Mouse (Mus musculus) forebrain, embryonic 13.5 days (tissue): ENCODE results near the gene Zfp213. TPM values are rescaled to one million over a fixed set of nuclear protein-coding genes. Genes with fewer than 3 reads are reported as not detected.
A peak's percentile ranks its signal among the peaks of the same experiment; 100 is the strongest.
"Not testable (repeated sequence)": the region's sequence is repeated elsewhere in the genome, so short reads cannot be mapped to it uniquely, and the experiment has no call there.

Source experiments
- ATAC-seq: fragments of 200-750 bp; cut with Nextera tagmentation; 2 replicates; pipeline ENCODE4 v1.8.0; 2017
- H3K27ac ChIP-seq: fragments of 300-500 bp; sonication (generic); 2 replicates; pipeline ENCODE4 v1.5.1; 2015; ENCODE audit warnings: inconsistent platforms, mild to moderate bottlenecking, moderate library complexity
- H3K27me3 ChIP-seq: fragments of 300-500 bp; sonication (generic); 2 replicates; pipeline ENCODE4 v1.6.1; 2015; ENCODE audit warnings: mild to moderate bottlenecking, inconsistent platforms
- H3K36me3 ChIP-seq: fragments of 300-500 bp; sonication (generic); 2 replicates; pipeline ENCODE4 v1.6.1; 2015; ENCODE audit warnings: mild to moderate bottlenecking, inconsistent platforms; ENCODE audit not compliant: poor library complexity, severe bottlenecking
- H3K4me1 ChIP-seq: fragments of 300-500 bp; sonication (generic); 2 replicates; pipeline ENCODE4 v1.6.1; 2015; ENCODE audit warnings: inconsistent platforms
- H3K4me2 ChIP-seq: fragments of 300-500 bp; sonication (generic); 2 replicates; pipeline ENCODE4 v1.6.1; 2015; ENCODE audit warnings: inconsistent platforms, mild to moderate bottlenecking, moderate library complexity
- H3K4me3 ChIP-seq: fragments of 300-500 bp; sonication (generic); 2 replicates; pipeline ENCODE4 v1.5.1; 2015; ENCODE audit warnings: mild to moderate bottlenecking, inconsistent platforms
- H3K9ac ChIP-seq: fragments of 300-500 bp; sonication (generic); 2 replicates; pipeline ENCODE4 v1.6.1; 2015; ENCODE audit warnings: mild to moderate bottlenecking, inconsistent platforms
- H3K9me3 ChIP-seq: fragments of 300-500 bp; sonication (generic); replicated peaks from 2 replicates; pipeline ENCODE4 v1.6.1; 2016; ENCODE audit warnings: inconsistent platforms
- WGBS: fragments of 180-500 bp; shearing (Covaris S2); methylation state at CpG from one replicate; pipeline ENCODE4 v1.1.7; 2015; 5-methylcytosine and 5-hydroxymethylcytosine counted together
- polyA plus RNA-seq: library from polyadenylated mRNA; unstranded; fragments of >200 nt; fragmentation: Nextera tagmentation; extraction: Ambion mirVana; gene quantifications from 2 replicates; pipeline ENCODE4 v1.2.1, GENCODE M21; 2015

The Zfp213 gene
- polyA plus RNA-seq, 1 experiment from 2014 or later = 20.7 TPM

GRCm38 (mm10) chr17:23542004-23542720 is 21.9 kb downstream of the Zfp213 start:
- Histone ChIP-seq H3K4me3 (peak overlapping the region; percentile 19), H3K9ac (0 out of 2 replicates have a peak overlapping the region, but pooled peaks have one; percentile 30)

GRCm38 (mm10) chr17:23540605-23541475 is 23.2 kb downstream of the Zfp213 start:
- no peak overlapping the region for H3K27ac ChIP-seq
- peaks cover 53% of the 10 kb centered on the region for H3K27me3 ChIP-seq
- WGBS = 8% methylated on average over 31 of the region's 31 CpGs
- peaks cover 22% of the 10 kb centered on the region for H3K4me1 ChIP-seq
- H3K9me3 ChIP-seq = no peaks in the 10 kb centered on the region
- peak overlapping the region; percentile 22; the same call in 1 of the 2 replicates for H3K4me2 ChIP-seq
- H3K36me3 ChIP-seq = no peaks in the 10 kb centered on the region
- no peak overlapping the region for H3K4me3 ChIP-seq
- no peak overlapping the region for H3K9ac ChIP-seq
- peak; percentile 14; the same call in 1 of the 2 replicates for ATAC-seq

More at GRCm38 (mm10) chr17:23542004-23542720, 21.9 kb downstream of the Zfp213 start:
- WGBS = 14% methylated on average over 12 of the region's 12 CpGs
- no peaks in the 10 kb centered on the region for H3K36me3 ChIP-seq
- H3K9me3 ChIP-seq = no peaks in the 10 kb centered on the region
- H3K27ac ChIP-seq = no peak overlapping the region
- H3K4me2 ChIP-seq = peak overlapping the region; percentile 48
- peaks cover 22% of the 10 kb centered on the region for H3K4me1 ChIP-seq
- peaks cover 48% of the 10 kb centered on the region for H3K27me3 ChIP-seq
- ATAC-seq = no peak

GRCm38 (mm10) chr17:23540106-23540505 is 23.9 kb downstream of the Zfp213 start:
- Histone ChIP-seq H3K36me3 (no peaks in the 10 kb centered on the region), H3K9ac (no peak overlapping the region), H3K9me3 (no peaks in the 10 kb centered on the region), H3K4me3 (no peak overlapping the region), H3K27ac (no peak overlapping the region), H3K4me2 (0 out of 2 replicates have a peak overlapping the region, but pooled peaks have one; percentile 22), H3K4me1 (peaks cover 22% of the 10 kb centered on the region), H3K27me3 (peaks cover 52% of the 10 kb centered on the region)
- no peak for ATAC-seq
- WGBS = 33% methylated on average over 3 of the region's 3 CpGs

GRCm38 (mm10) chr17:23539608-23540007 is 24.4 kb downstream of the Zfp213 start:
- Histone ChIP-seq H3K4me1 (peaks cover 22% of the 10 kb centered on the region), H3K36me3 (no peaks in the 10 kb centered on the region), H3K27me3 (peaks cover 56% of the 10 kb centered on the region), H3K9ac (no peak overlapping the region), H3K9me3 (no peaks in the 10 kb centered on the region), H3K4me3 (no peak overlapping the region), H3K27ac (no peak overlapping the region), H3K4me2 (no peak overlapping the region)
- no peak for ATAC-seq
- WGBS = 91% methylated on average over 5 of the region's 5 CpGs

- Histone ChIP-seq H3K27me3 (peaks cover 62% of the 10 kb centered on the region), H3K27ac (no peak overlapping the region), H3K9me3 (no peaks in the 10 kb centered on the region), H3K4me2 (peak overlapping the region; percentile 50), H3K9ac (peak overlapping the region; percentile 40; the same call in 1 of the 2 replicates), H3K4me3 (peak overlapping the region; percentile 27), H3K4me1 (peaks cover 22% of the 10 kb centered on the region), H3K36me3 (no peaks in the 10 kb centered on the region)
- 11% methylated on average over 21 of the region's 21 CpGs for WGBS
- no peak for ATAC-seq
Observed at GRCm38 (mm10) chr17:23538299-23539015, 25.6 kb downstream of the Zfp213 start.

GRCm38 (mm10) chr17:23537554-23538255 is 26.3 kb downstream of the Zfp213 start:
- ATAC-seq = no peak
- H3K9ac ChIP-seq = peak overlapping the region; percentile 40; the same call in 1 of the 2 replicates
- no peaks in the 10 kb centered on the region for H3K9me3 ChIP-seq
- peaks cover 20% of the 10 kb centered on the region for H3K4me1 ChIP-seq
- peak overlapping the region; percentile 50 for H3K4me2 ChIP-seq
- no peak overlapping the region for H3K27ac ChIP-seq
- H3K4me3 ChIP-seq = peak overlapping the region; percentile 27
- H3K36me3 ChIP-seq = no peaks in the 10 kb centered on the region
- 4% methylated on average over 27 of the region's 27 CpGs for WGBS
- H3K27me3 ChIP-seq = peaks cover 62% of the 10 kb centered on the region

- not testable (repeated sequence) for H3K36me3 ChIP-seq, H3K9ac ChIP-seq, H3K9me3 ChIP-seq, H3K27ac ChIP-seq, H3K4me3 ChIP-seq, ATAC-seq
- peaks cover 12% of the 10 kb centered on the region for H3K4me1 ChIP-seq
- 2% methylated on average over 13 of the region's 29 CpGs for WGBS
- peaks cover 51% of the 10 kb centered on the region for H3K27me3 ChIP-seq
- 0 out of 2 replicates have a peak overlapping the region, but pooled peaks have one; percentile 7 for H3K4me2 ChIP-seq
Observed at GRCm38 (mm10) chr17:23535046-23535788, 28.8 kb downstream of the Zfp213 start.

GRCm38 (mm10) chr17:23533591-23534490 is 30.2 kb downstream of the Zfp213 start:
- H3K4me1 ChIP-seq = peaks cover 12% of the 10 kb centered on the region
- H3K4me3 ChIP-seq, H3K36me3 ChIP-seq, H3K27ac ChIP-seq, H3K9me3 ChIP-seq, ATAC-seq, H3K9ac ChIP-seq, H3K4me2 ChIP-seq: not testable (repeated sequence)
- 4% methylated on average over 11 of the region's 23 CpGs for WGBS
- peaks cover 38% of the 10 kb centered on the region for H3K27me3 ChIP-seq

- H3K36me3 ChIP-seq, H3K4me3 ChIP-seq, H3K27ac ChIP-seq, H3K4me2 ChIP-seq, H3K9me3 ChIP-seq, ATAC-seq, H3K9ac ChIP-seq, H3K4me1 ChIP-seq: not testable (repeated sequence)
- H3K27me3 ChIP-seq = peaks cover 16% of the 10 kb centered on the region
- WGBS = 23% methylated on average over 1 of the region's 1 CpGs
Observed at GRCm38 (mm10) chr17:23531408-23531807, 32.6 kb downstream of the Zfp213 start.
